ENCODE assay signal across 28 mouse cellular contexts in genomic region chr2:73157202-73157601, GRCm38 (mm10).
"Had no signal": no experiment of that assay in that cellular context is flagged by ENCODE, and none has a peak within 500 bp of the region (broad histone marks: within the 10 kb centered on the region; RNA-seq: fewer than 3 reads in every experiment).

No protein-coding gene starts in this region.

- ATAC-seq: hindbrain, embryonic 16.5 days; inflammation-experienced regulatory T-cells, adult 6 months; intestine, embryonic 15.5 days; intestine, postnatal 0 days had no signal

- DNase-seq: gastrocnemius, adult 2 months; gastrocnemius, postnatal 10 days; gastrocnemius, postnatal 25 days; heart, adult 2 months; heart, postnatal 14 days; heart, postnatal 36 days; kidney, adult 18-20 months; kidney, adult 8-10 months; kidney, postnatal 10 days; kidney, postnatal 25 days; kidney, postnatal 4 days; liver; liver, embryonic 13.5 days had no signal

- H3K27ac ChIP-seq: gastrocnemius, adult 2 months; heart, adult 2 months; heart, embryonic 13.5 days; heart, embryonic 15.5 days; hindbrain, embryonic 10.5 days; hindbrain, embryonic 12.5 days; hindbrain, embryonic 14.5 days; intestine, embryonic 15.5 days; layer of hippocampus, adult 2 months; left cerebral cortex, adult 2 months; limb, embryonic 10.5 days; limb, embryonic 12.5 days; liver, embryonic 13.5 days had no signal

- H3K4me3 ChIP-seq: gastrocnemius, adult 2 months; heart, adult 2 months; heart, embryonic 13.5 days; heart, embryonic 15.5 days; hindbrain, embryonic 10.5 days; hindbrain, embryonic 12.5 days; intestine, embryonic 15.5 days; layer of hippocampus, adult 2 months; left cerebral cortex, adult 2 months; limb, embryonic 10.5 days; limb, embryonic 12.5 days; liver, embryonic 13.5 days had no signal

- H3K4me1 ChIP-seq: intestine, embryonic 15.5 days; limb, embryonic 12.5 days had no signal

- H3K27me3 ChIP-seq: heart, embryonic 13.5 days; heart, embryonic 15.5 days; hindbrain, embryonic 12.5 days; intestine, embryonic 15.5 days; limb, embryonic 12.5 days; liver, embryonic 13.5 days had no signal

- H3K9me3 ChIP-seq: heart, embryonic 13.5 days; heart, embryonic 15.5 days; hindbrain, embryonic 10.5 days; hindbrain, embryonic 12.5 days; intestine, embryonic 15.5 days; limb, embryonic 10.5 days; limb, embryonic 12.5 days; liver, embryonic 13.5 days had no signal

- H3K9ac ChIP-seq: heart, embryonic 13.5 days; heart, embryonic 15.5 days; hindbrain, embryonic 12.5 days; hindbrain, embryonic 14.5 days; intestine, embryonic 15.5 days; limb, embryonic 12.5 days; liver, embryonic 13.5 days had no signal

- H3K4me2 ChIP-seq: heart, embryonic 11.5 days; heart, embryonic 13.5 days; heart, embryonic 15.5 days; hindbrain, embryonic 12.5 days; hindbrain, embryonic 14.5 days; intestine, embryonic 15.5 days; limb, embryonic 12.5 days; liver, embryonic 11.5 days; liver, embryonic 13.5 days had no signal
